Mouse (Mus musculus) thymus, adult 2 months (tissue): ENCODE results near the gene Luzp1. TPM values are rescaled to one million over a fixed set of nuclear protein-coding genes. Genes with fewer than 3 reads are reported as not detected.
A peak's percentile ranks its signal among the peaks of the same experiment; 100 is the strongest.

ENCODE experiments used
- DNase-seq: peaks from one replicate; pipeline ENCODE4 v3.0.0; 2021
- H3K27ac ChIP-seq: fragments of 200-500 bp; 2 replicates; pipeline ENCODE4 v1.5.1; 2012; ENCODE audit warnings: low read length, control low read depth; ENCODE audit not compliant: control insufficient read depth, insufficient read depth
- H3K27me3 ChIP-seq: fragments of 200-500 bp; 2 replicates; pipeline ENCODE4 v1.6.1; 2012; ENCODE audit warnings: mild to moderate bottlenecking, low read length, moderate library complexity, mixed read lengths; ENCODE audit not compliant: control insufficient read depth, insufficient read depth
- H3K36me3 ChIP-seq: fragments of 200-500 bp; 2 replicates; pipeline ENCODE4 v1.6.1; 2012; ENCODE audit warnings: mild to moderate bottlenecking, low read length, moderate library complexity; ENCODE audit not compliant: control insufficient read depth, insufficient read depth
- H3K4me1 ChIP-seq: fragments of 200-500 bp; replicated peaks from 2 replicates; pipeline ENCODE4 v1.6.1; 2012; ENCODE audit warnings: low read length; ENCODE audit not compliant: control insufficient read depth, insufficient read depth
- H3K4me3 ChIP-seq: fragments of 200-500 bp; 2 replicates; pipeline ENCODE4 v1.5.1; 2012; ENCODE audit warnings: mild to moderate bottlenecking, low read length, control low read depth, moderate library complexity; ENCODE audit not compliant: control insufficient read depth, insufficient read depth
- CTCF ChIP-seq: fragments of 200-500 bp; IDR thresholded peaks from 2 replicates; pipeline ENCODE4 v1.5.1; 2012; ENCODE audit warnings: mild to moderate bottlenecking, control low read depth, low read length, moderate library complexity, borderline replicate concordance; ENCODE audit not compliant: control insufficient read depth, poor library complexity, insufficient read depth; ENCODE audit errors: extremely low read depth
- POLR2A ChIP-seq: fragments of 200-500 bp; IDR thresholded peaks from 2 replicates; pipeline ENCODE4 v1.6.1; 2012; ENCODE audit warnings: mild to moderate bottlenecking, low read length, control low read depth, moderate library complexity; ENCODE audit not compliant: control insufficient read depth, poor library complexity, insufficient read depth; ENCODE audit errors: extremely low read depth
- WGBS: fragments of 180-500 bp; shearing (Covaris S2); methylation state at CpG from one replicate; pipeline ENCODE4 v1.1.7; 2018; 5-methylcytosine and 5-hydroxymethylcytosine counted together
- polyA plus RNA-seq: library from polyadenylated mRNA; depleted of rRNA; stranded (reverse); fragments of >200 nt; gene quantifications from 2 replicates; pipeline ENCODE4 v1.2.3, GENCODE M21; 2012

The Luzp1 gene
- polyA plus RNA-seq, 1 experiment = 5.0 TPM

DNA sequence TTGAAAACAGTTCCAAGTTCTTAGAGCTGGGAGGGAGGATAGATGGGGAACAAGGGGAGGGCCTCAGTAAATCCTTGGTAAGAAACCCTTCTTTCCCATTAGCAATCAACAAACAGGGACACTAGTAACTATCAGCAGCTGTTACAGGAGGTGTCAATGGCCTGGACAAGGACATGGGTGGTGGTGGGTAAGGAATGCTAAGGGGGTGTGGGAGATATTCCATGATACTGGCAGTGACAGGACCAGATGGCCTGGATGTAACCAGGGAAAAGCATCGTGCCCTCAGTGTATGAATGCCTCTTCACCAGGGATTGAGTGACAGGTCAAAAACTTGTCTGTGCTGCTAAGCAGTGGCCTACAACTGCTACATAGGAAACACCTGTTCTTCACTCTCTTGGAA lies 83.5 kb downstream of the Luzp1 start:
- WGBS = 100% methylated on average over 1 of the region's 1 CpGs
- H3K27ac ChIP-seq = no peak overlapping the region
- H3K4me1 ChIP-seq = no peaks in the 10 kb centered on the region
- no peaks in the 10 kb centered on the region for H3K27me3 ChIP-seq
- H3K4me3 ChIP-seq = no peak overlapping the region
- H3K36me3 ChIP-seq = peaks cover 78% of the 10 kb centered on the region
- TF ChIP-seq POLR2A = no peak
- TF ChIP-seq CTCF = no peak
- no peak for DNase-seq

DNA sequence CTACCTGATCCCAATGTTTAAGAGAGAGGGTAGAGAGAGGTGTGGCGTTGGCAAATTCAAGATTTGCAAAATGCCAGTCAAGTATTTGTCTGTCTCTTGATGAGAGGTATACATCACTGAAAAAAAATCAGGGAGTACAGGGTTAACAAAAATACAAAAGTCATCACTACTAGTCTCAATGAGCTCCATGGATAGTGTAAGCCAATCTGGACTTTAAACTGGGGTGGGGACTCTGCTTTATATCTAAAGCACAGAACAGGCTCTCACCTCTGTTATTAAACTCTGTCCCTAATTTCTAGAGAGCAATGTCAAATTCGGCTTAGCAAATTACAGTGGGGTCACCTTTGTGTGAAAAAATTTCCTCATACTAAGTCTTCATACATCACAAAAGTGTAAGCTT lies 88.1 kb downstream of the Luzp1 start:
- DNase-seq = no peak
- WGBS = 94% methylated on average over 2 of the region's 2 CpGs
- H3K36me3 ChIP-seq = peaks cover 76% of the 10 kb centered on the region
- no peaks in the 10 kb centered on the region for H3K27me3 ChIP-seq
- no peaks in the 10 kb centered on the region for H3K4me1 ChIP-seq
- no peak for TF ChIP-seq CTCF
- no peak overlapping the region for H3K27ac ChIP-seq
- no peak overlapping the region for H3K4me3 ChIP-seq

DNA sequence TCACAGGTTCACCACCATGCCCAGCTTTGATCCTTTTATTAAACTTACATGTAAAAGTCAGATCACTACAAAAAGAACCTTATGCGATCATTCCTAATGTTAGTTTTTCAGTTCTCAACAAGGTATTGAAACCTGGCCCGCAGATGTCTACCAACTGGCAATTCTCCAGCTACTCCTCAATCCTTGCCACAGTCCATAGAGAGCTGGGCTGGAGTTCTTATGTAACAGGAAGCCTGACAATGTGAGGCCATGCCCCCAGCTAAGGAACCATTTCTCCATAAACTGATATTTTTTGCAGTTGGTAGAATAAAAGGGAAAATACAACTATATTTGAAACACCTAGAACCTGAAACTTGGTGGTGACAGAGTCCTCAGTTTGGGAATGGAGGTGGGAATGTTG lies 90.1 kb downstream of the Luzp1 start:
- Histone ChIP-seq H3K27me3 (no peaks in the 10 kb centered on the region), H3K4me3 (no peak overlapping the region), H3K36me3 (peaks cover 65% of the 10 kb centered on the region), H3K27ac (no peak overlapping the region), H3K4me1 (no peaks in the 10 kb centered on the region)
- TF ChIP-seq POLR2A (no peak), CTCF (no peak)
- no peak for DNase-seq
- 92% methylated on average over 2 of the region's 2 CpGs for WGBS

DNA sequence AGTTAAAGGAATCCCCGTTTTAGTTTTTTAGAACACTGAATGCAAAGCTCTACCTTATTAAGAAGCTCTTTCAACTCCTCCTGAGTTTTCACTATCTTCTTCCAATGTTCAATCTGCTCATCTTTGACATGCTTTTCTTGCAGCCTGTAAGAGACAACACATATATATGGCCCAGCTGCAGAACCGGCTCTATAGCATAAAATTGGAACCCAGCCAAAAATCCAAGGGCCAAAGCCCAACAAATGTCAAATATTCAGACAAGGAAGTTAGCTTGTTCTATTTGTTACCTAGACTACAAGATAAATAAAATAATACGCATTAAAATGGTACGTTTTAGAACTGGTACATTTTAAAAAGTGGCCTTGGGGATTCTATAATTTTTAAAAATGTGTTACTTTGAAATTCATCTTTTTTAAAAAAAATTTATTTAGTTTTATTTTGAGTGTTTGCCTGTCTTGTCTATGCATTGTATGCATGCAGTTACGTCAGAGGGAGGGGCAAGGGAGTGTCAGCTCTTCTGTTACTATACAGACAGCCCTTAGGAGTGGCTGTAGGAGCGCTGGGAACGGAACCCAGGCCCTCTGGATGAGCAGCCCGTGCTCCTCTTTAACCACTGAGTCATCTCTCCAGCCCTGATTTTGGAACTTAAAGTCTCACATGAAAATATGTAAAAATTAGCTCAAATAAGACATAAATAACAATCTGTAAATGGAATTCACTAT lies 90.9 kb downstream of the Luzp1 start:
- Histone ChIP-seq H3K27ac (no peak overlapping the region), H3K4me1 (no peaks in the 10 kb centered on the region), H3K4me3 (no peak overlapping the region), H3K36me3 (peaks cover 60% of the 10 kb centered on the region), H3K27me3 (no peaks in the 10 kb centered on the region)
- TF ChIP-seq POLR2A = no peak
- no peak for TF ChIP-seq CTCF
- no peak for DNase-seq
- WGBS = 94% methylated on average over 8 of the region's 8 CpGs

DNA sequence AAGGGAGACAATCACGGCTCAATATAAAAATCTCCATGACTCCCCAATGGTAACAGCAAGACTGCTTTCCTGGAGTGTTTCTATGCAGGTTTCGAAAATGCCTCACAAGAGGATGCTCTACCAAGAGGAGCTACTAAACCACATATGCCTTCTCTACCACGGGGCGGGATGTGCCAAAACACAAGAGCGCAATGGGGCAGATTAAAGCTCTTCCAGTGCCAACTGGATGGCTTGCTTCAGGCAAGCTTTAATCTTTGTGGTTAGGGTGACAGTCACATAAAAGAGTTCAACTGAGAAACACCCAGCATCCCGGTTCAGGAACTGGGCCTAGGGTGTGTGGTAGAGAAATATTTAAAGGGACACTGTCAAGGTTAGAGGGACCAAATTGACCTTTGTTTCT lies 93.2 kb downstream of the Luzp1 start:
- Histone ChIP-seq H3K27me3 (no peaks in the 10 kb centered on the region), H3K4me3 (no peak overlapping the region), H3K36me3 (peaks cover 61% of the 10 kb centered on the region), H3K4me1 (no peaks in the 10 kb centered on the region), H3K27ac (no peak overlapping the region)
- no peak for TF ChIP-seq CTCF
- TF ChIP-seq POLR2A = no peak
- DNase-seq = no peak
- WGBS = 45% methylated on average over 6 of the region's 6 CpGs

DNA sequence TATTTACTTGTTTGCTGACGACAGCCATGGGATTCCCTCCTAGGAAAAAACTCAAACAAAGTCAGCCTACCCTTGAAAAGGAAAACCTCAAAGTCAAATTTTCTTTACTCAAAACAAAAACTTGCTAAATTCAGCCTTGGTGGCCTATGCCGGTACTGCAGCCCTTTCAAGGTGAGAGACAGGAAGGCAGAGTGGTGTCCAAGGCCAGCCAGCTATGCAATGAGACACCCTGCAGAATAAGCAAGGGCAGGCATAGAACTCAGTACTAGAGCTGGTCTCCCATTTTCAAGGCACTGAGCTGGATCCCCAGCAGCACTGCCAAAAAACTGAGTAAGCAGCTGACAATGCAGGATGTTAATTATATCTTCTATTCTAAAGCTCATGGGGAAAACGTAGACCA lies 99.1 kb downstream of the Luzp1 start:
- no peaks in the 10 kb centered on the region for H3K4me1 ChIP-seq
- no peak overlapping the region for H3K4me3 ChIP-seq
- WGBS = 91% methylated on average over 3 of the region's 3 CpGs
- peak; percentile 8 for DNase-seq
- peaks cover 50% of the 10 kb centered on the region for H3K36me3 ChIP-seq
- no peaks in the 10 kb centered on the region for H3K27me3 ChIP-seq
- TF ChIP-seq POLR2A = no peak
- no peak for TF ChIP-seq CTCF
- H3K27ac ChIP-seq = no peak overlapping the region

DNA sequence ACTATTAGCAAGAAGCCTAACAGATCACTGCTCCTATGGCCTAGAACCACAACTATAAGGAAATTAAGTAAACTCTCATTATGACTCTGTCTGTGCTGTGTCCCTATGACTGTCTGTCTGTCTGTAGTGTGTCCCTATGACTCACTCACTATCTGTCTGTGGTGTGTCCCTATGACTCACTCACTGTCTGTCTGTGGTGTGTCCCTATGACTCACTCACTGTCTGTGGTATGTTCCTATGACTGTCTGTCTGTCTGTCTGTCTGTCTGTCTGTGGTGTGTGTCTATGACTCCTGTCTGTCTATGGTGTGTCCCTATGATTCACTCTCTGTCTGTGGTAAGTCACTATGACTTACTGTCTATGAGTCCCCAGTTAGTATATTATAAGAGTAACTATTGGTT lies 100.4 kb downstream of the Luzp1 start:
- TF ChIP-seq POLR2A (no peak), CTCF (no peak)
- H3K36me3 ChIP-seq = peaks cover 50% of the 10 kb centered on the region
- H3K4me1 ChIP-seq = no peaks in the 10 kb centered on the region
- no peak overlapping the region for H3K4me3 ChIP-seq
- DNase-seq = no peak
- no peak overlapping the region for H3K27ac ChIP-seq
- no peaks in the 10 kb centered on the region for H3K27me3 ChIP-seq
